Mouse (Mus musculus) neural tube, embryonic 12.5 days (tissue): ENCODE data around the gene Hist1h2ak. TPM values are rescaled to one million over a fixed set of nuclear protein-coding genes. Genes with fewer than 3 reads are reported as not detected.

Source experiments
- ATAC-seq: fragments of 200-750 bp; cut with Nextera tagmentation; 2 replicates; pipeline ENCODE4 v1.8.0; 2017; ENCODE audit warnings: low read depth, mild to moderate bottlenecking, moderate TSS enrichment, moderate library complexity; ENCODE audit not compliant: low FRiP score
- H3K27ac ChIP-seq: fragments of 300-500 bp; sonication (generic); 2 replicates; pipeline ENCODE4 v1.5.1; 2016
- H3K27me3 ChIP-seq: fragments of 300-500 bp; sonication (generic); replicated peaks from 2 replicates; pipeline ENCODE4 v1.6.1; 2016; ENCODE audit warnings: mild to moderate bottlenecking
- H3K36me3 ChIP-seq: fragments of 300-500 bp; sonication (generic); 2 replicates; pipeline ENCODE4 v1.6.1; 2016; ENCODE audit warnings: mild to moderate bottlenecking
- H3K4me1 ChIP-seq: fragments of 300-500 bp; sonication (generic); 2 replicates; pipeline ENCODE4 v1.6.1; 2016
- H3K4me2 ChIP-seq: fragments of 300-500 bp; sonication (generic); replicated peaks from 2 replicates; pipeline ENCODE4 v1.6.1; 2016; ENCODE audit warnings: mild to moderate bottlenecking
- H3K4me3 ChIP-seq: fragments of 300-500 bp; sonication (generic); 2 replicates; pipeline ENCODE4 v1.5.1; 2016
- H3K9ac ChIP-seq: fragments of 300-500 bp; sonication (generic); 2 replicates; pipeline ENCODE4 v1.6.1; 2016; ENCODE audit warnings: mild to moderate bottlenecking
- H3K9me3 ChIP-seq: fragments of 300-500 bp; sonication (generic); 2 replicates; pipeline ENCODE4 v1.6.1; 2016; ENCODE audit warnings: mild to moderate bottlenecking
- WGBS: fragments of 180-500 bp; shearing (Covaris S2); methylation state at CpG from one replicate; pipeline ENCODE4 v1.1.7; 2016; 5-methylcytosine and 5-hydroxymethylcytosine counted together
- microRNA-seq: library from miRNA; unstranded; fragments of <30 nt; microRNA quantifications from one replicate; pipeline ENCODE4, GENCODE M21; 2017
- polyA plus RNA-seq: library from polyadenylated mRNA; unstranded; fragments of >200 nt; fragmentation: Nextera tagmentation; extraction: Ambion mirVana; gene quantifications from 2 replicates; pipeline ENCODE4 v1.2.1, GENCODE M21; 2016

Hist1h2ak gene
- polyA plus RNA-seq, 1 experiment from 2014 or later = 18.4 TPM

- no peaks in the 10 kb centered on the region for H3K9me3 ChIP-seq
- peak overlapping the region; percentile 30 for H3K4me3 ChIP-seq
- H3K27ac ChIP-seq = 0 out of 2 replicates have a peak overlapping the region, but pooled peaks have one; percentile 57
- ATAC-seq = 0 out of 2 replicates have a peak, but pooled peaks have one; percentile 2
- H3K4me2 ChIP-seq = peak overlapping the region; percentile 74
- peak overlapping the region; percentile 57 for H3K9ac ChIP-seq
- H3K27me3 ChIP-seq = no peaks in the 10 kb centered on the region
- no peaks in the 10 kb centered on the region for H3K36me3 ChIP-seq
- H3K4me1 ChIP-seq = peaks cover 16% of the 10 kb centered on the region
- WGBS = under 1% methylated on average over 22 of the region's 22 CpGs
These were observed 38.3 kb downstream of the Hist1h2ak start for GRCm38 (mm10) chr13:21715131-21715863.

DNA sequence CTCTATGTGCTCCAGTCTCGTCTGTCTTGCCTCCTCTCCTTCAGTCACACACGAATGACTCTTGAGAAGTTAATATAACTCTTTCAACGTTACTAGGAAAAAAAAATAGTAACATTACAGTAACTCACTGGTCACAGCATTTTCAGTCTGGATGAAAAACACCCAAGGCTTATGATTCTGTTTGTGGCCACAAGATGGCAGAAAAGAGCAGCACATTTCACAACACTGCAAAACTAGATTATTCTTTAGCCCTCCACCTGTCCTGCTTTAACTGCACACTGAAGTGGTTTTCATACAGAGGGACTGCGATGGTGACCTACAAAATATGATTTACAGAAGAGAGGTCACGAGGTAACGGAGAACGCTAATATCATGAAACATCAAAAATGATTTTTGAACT is 38.9 kb downstream of the Hist1h2ak start:
- Histone ChIP-seq H3K27ac (no peak overlapping the region), H3K36me3 (no peaks in the 10 kb centered on the region), H3K4me1 (peaks cover 16% of the 10 kb centered on the region), H3K27me3 (no peaks in the 10 kb centered on the region), H3K9ac (peak overlapping the region; percentile 57), H3K9me3 (no peaks in the 10 kb centered on the region), H3K4me3 (no peak overlapping the region), H3K4me2 (peak overlapping the region; percentile 74)
- no peak for ATAC-seq
- WGBS = 3% methylated on average over 7 of the region's 7 CpGs

DNA sequence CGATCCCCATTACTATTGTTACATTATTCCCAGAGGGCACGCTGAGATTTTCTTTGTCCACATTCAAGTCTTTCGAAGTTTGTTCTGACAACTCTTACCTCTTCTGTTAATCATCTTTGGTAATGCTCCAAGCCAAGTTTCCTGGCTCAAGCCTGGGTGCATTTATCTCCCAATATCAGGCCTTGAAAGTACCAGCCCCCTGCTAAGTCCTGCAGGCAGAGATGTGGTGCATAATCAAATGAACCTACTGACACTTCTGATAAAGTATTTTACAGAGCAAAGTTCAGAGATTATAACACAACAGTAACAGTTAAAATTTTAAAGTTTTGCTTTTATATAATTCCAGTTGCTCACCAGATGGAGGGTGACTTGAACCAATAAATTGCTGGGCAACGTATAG is 41.9 kb downstream of the Hist1h2ak start:
- H3K36me3 ChIP-seq = no peaks in the 10 kb centered on the region
- WGBS = 26% methylated on average over 4 of the region's 4 CpGs
- peak overlapping the region; percentile 64 for H3K4me2 ChIP-seq
- peak overlapping the region; percentile 35; the same call in 1 of the 2 replicates for H3K4me3 ChIP-seq
- H3K27me3 ChIP-seq = no peaks in the 10 kb centered on the region
- peaks cover 8% of the 10 kb centered on the region for H3K4me1 ChIP-seq
- no peak overlapping the region for H3K9ac ChIP-seq
- no peaks in the 10 kb centered on the region for H3K9me3 ChIP-seq
- H3K27ac ChIP-seq = no peak overlapping the region
- no peak for ATAC-seq

GRCm38 (mm10) chr13:21710821-21711525 is 42.7 kb downstream of the Hist1h2ak start:
- ATAC-seq = peak; percentile 77
- Histone ChIP-seq H3K4me2 (peak overlapping the region; percentile 64), H3K9ac (no peak overlapping the region; the same call in 1 of the 2 replicates), H3K27me3 (no peaks in the 10 kb centered on the region), H3K36me3 (no peaks in the 10 kb centered on the region), H3K9me3 (no peaks in the 10 kb centered on the region), H3K4me1 (peaks cover 8% of the 10 kb centered on the region), H3K4me3 (peak overlapping the region; percentile 35), H3K27ac (no peak overlapping the region)
- WGBS = 1% methylated on average over 22 of the region's 22 CpGs

GRCm38 (mm10) chr13:21710031-21710711 is 43.5 kb downstream of the Hist1h2ak start:
- peak overlapping the region; percentile 40 for H3K4me2 ChIP-seq
- H3K9me3 ChIP-seq = no peaks in the 10 kb centered on the region
- ATAC-seq = peak; percentile 78
- WGBS = under 1% methylated on average over 32 of the region's 32 CpGs
- H3K4me1 ChIP-seq = peaks cover 4% of the 10 kb centered on the region
- H3K27me3 ChIP-seq = no peaks in the 10 kb centered on the region
- H3K27ac ChIP-seq = no peak overlapping the region
- H3K4me3 ChIP-seq = peak overlapping the region; percentile 48
- peak overlapping the region; percentile 27; the same call in 1 of the 2 replicates for H3K9ac ChIP-seq
- no peaks in the 10 kb centered on the region for H3K36me3 ChIP-seq

- no peak overlapping the region for H3K4me3 ChIP-seq
- no peaks in the 10 kb centered on the region for H3K27me3 ChIP-seq
- no peak overlapping the region for H3K4me2 ChIP-seq
- H3K36me3 ChIP-seq = no peaks in the 10 kb centered on the region
- H3K9me3 ChIP-seq = no peaks in the 10 kb centered on the region
- no peak for ATAC-seq
- H3K4me1 ChIP-seq = no peaks in the 10 kb centered on the region; the same call in 1 of the 2 replicates
- no peak overlapping the region for H3K27ac ChIP-seq
- 80% methylated on average over 4 of the region's 4 CpGs for WGBS
- no peak overlapping the region for H3K9ac ChIP-seq
These were observed 47.0 kb downstream of the Hist1h2ak start for GRCm38 (mm10) chr13:21706669-21707068.

Small RNA genes within 50 kb of the gene (microRNA-seq; reads per million reads assigned to microRNA genes)
- gene Gm44346 (not detected), gene Gm44357 (not detected), gene Gm44367 (not detected), gene Gm44454 (not detected)

Other genes with a start within 250 kb of the Hist1h2ak start
- gene Zkscan8, start 222.7 kb downstream of the Hist1h2ak start, polyA plus RNA-seq = 5.9 and 6.8 TPM in 2 replicates
- gene Olfr1366, start 211.0 kb downstream of the Hist1h2ak start, polyA plus RNA-seq = 0.14 TPM in 2 replicates
- gene Olfr1535, start 193.9 kb downstream of the Hist1h2ak start, polyA plus RNA-seq = 0.06 TPM in 1 of 2 replicates, not detected in the other
- gene Olfr1364, start 172.1 kb downstream of the Hist1h2ak start, polyA plus RNA-seq = not detected in 2 replicates
- not detected in 2 replicates for gene Olfr1362, start 139.8 kb downstream of the Hist1h2ak start, polyA plus RNA-seq
- not detected in 2 replicates for gene Olfr11, start 111.3 kb downstream of the Hist1h2ak start, polyA plus RNA-seq
- not detected in 2 replicates for gene Olfr1361, start 90.4 kb downstream of the Hist1h2ak start, polyA plus RNA-seq
- not detected in 2 replicates for gene Olfr1360, start 76.4 kb downstream of the Hist1h2ak start, polyA plus RNA-seq
- gene Olfr1359, start 55.7 kb downstream of the Hist1h2ak start, polyA plus RNA-seq = not detected in 2 replicates
- 1.6 and 1.7 TPM in 2 replicates for gene Hist1h2bl, start 37.7 kb downstream of the Hist1h2ak start, polyA plus RNA-seq
- 16.2 and 34.8 TPM in 2 replicates for gene Hist1h2ai, start 37.4 kb downstream of the Hist1h2ak start, polyA plus RNA-seq
- 14.0 and 17.0 TPM in 2 replicates for gene Hist1h3h, start 36.2 kb downstream of the Hist1h2ak start, polyA plus RNA-seq
- gene Hist1h2bm, start 31.8 kb downstream of the Hist1h2ak start, polyA plus RNA-seq = 2.9 and 4.4 TPM in 2 replicates
- gene Hist1h4j, start 18.8 kb downstream of the Hist1h2ak start, polyA plus RNA-seq = 0.87 and 1.6 TPM in 2 replicates
- 0.96 and 2.4 TPM in 2 replicates for gene Hist1h4k, start 3.3 kb downstream of the Hist1h2ak start, polyA plus RNA-seq
- 2.0 and 3.0 TPM in 2 replicates for gene Hist1h2bn, start 296 bp upstream of the Hist1h2ak start, polyA plus RNA-seq
- gene Hist1h1b, start 26.8 kb upstream of the Hist1h2ak start, polyA plus RNA-seq = 13.1 and 26.4 TPM in 2 replicates
- 97.6 and 126 TPM in 2 replicates for gene Hist1h3i, start 29.5 kb upstream of the Hist1h2ak start, polyA plus RNA-seq
- 7.9 and 9.0 TPM in 2 replicates for gene Hist1h2an, start 33.4 kb upstream of the Hist1h2ak start, polyA plus RNA-seq
- gene Hist1h2bp, start 33.6 kb upstream of the Hist1h2ak start, polyA plus RNA-seq = 0.68 and 1.7 TPM in 2 replicates
- 17.1 and 26.1 TPM in 2 replicates for gene Hist1h2bq, start 56.4 kb upstream of the Hist1h2ak start, polyA plus RNA-seq
- not detected in 2 replicates for gene Hist1h2ao, start 56.6 kb upstream of the Hist1h2ak start, polyA plus RNA-seq
- gene Hist1h4m, start 57.9 kb upstream of the Hist1h2ak start, polyA plus RNA-seq = not detected in 2 replicates
- gene Hist1h4n, start 78.4 kb upstream of the Hist1h2ak start, polyA plus RNA-seq = 11.4 and 12.4 TPM in 2 replicates
- 3,361 and 3,805 TPM in 2 replicates for gene Hist1h2ap, start 79.7 kb upstream of the Hist1h2ak start, polyA plus RNA-seq
- gene Hist1h2br, start 79.9 kb upstream of the Hist1h2ak start, polyA plus RNA-seq = 18.7 and 25.8 TPM in 2 replicates
- 19.1 and 19.4 TPM in 2 replicates for gene Zfp184, start 191.3 kb upstream of the Hist1h2ak start, polyA plus RNA-seq
- not detected in 2 replicates for gene Pom121l2, start 227.4 kb upstream of the Hist1h2ak start, polyA plus RNA-seq